Mouse (Mus musculus) kidney, postnatal 10 days (tissue): ENCODE data around the gene Palld.

Experiments used
- DNase-seq: peaks from one replicate; pipeline ENCODE4 v3.0.0; 2021; ENCODE audit warnings: mixed read lengths

The Palld gene

GRCm38 (mm10) chr8:61625656-61626210 is 276.8 kb downstream of the Palld start:
- no peak for DNase-seq

- no peak for DNase-seq
Observed at GRCm38 (mm10) chr8:61623485-61624417, 278.7 kb downstream of the Palld start.

GRCm38 (mm10) chr8:61621300-61621699 is 281.2 kb downstream of the Palld start:
- DNase-seq = no peak

GRCm38 (mm10) chr8:61617651-61618050 is 284.8 kb downstream of the Palld start:
- no peak for DNase-seq

- DNase-seq = no peak
Observed at GRCm38 (mm10) chr8:61617049-61617448, 285.4 kb downstream of the Palld start.

- no peak for DNase-seq
Observed at GRCm38 (mm10) chr8:61615711-61616697, 286.5 kb downstream of the Palld start.

- no peak for DNase-seq
Observed at GRCm38 (mm10) chr8:61611741-61612140, 290.7 kb downstream of the Palld start.

GRCm38 (mm10) chr8:61611077-61611476 is 291.4 kb downstream of the Palld start:
- no peak for DNase-seq

- no peak for DNase-seq
Observed at GRCm38 (mm10) chr8:61610546-61610945, 291.9 kb downstream of the Palld start.

- DNase-seq = no peak
Observed at GRCm38 (mm10) chr8:61607463-61607813, 295.1 kb downstream of the Palld start.

GRCm38 (mm10) chr8:61606795-61607462 is 295.6 kb downstream of the Palld start:
- DNase-seq = peak; percentile 87

GRCm38 (mm10) chr8:61604871-61605270 is 297.6 kb downstream of the Palld start:
- no peak for DNase-seq

- DNase-seq = no peak
Observed at GRCm38 (mm10) chr8:61596889-61597288, 305.6 kb downstream of the Palld start.

GRCm38 (mm10) chr8:61591446-61591845 is 311.0 kb downstream of the Palld start:
- DNase-seq = peak; percentile 44

- DNase-seq = peak; percentile 93
Observed at GRCm38 (mm10) chr8:61590551-61591431, 311.7 kb downstream of the Palld start.

- peak; percentile 46 for DNase-seq
Observed at GRCm38 (mm10) chr8:61589972-61590391, 312.5 kb downstream of the Palld start.

- no peak for DNase-seq
Observed at GRCm38 (mm10) chr8:61588336-61588735, 314.2 kb downstream of the Palld start.

- no peak for DNase-seq
Observed at GRCm38 (mm10) chr8:61587731-61588130, 314.8 kb downstream of the Palld start.

- no peak for DNase-seq
Observed at GRCm38 (mm10) chr8:61586529-61586928, 316.0 kb downstream of the Palld start.

GRCm38 (mm10) chr8:61585746-61586145 is 316.7 kb downstream of the Palld start:
- no peak for DNase-seq

- no peak for DNase-seq
Observed at GRCm38 (mm10) chr8:61584714-61585383, 317.6 kb downstream of the Palld start.
